Mouse (Mus musculus) hindbrain, embryonic 11.5 days (tissue): ENCODE measurements around the gene B3galt4. TPM values are rescaled to one million over a fixed set of nuclear protein-coding genes. Genes with fewer than 3 reads are reported as not detected.
"Not testable (repeated sequence)": the region's sequence is repeated elsewhere in the genome, so short reads cannot be mapped to it uniquely, and the experiment has no call there.

Experiments
- ATAC-seq: fragments of 200-750 bp; cut with Nextera tagmentation; 2 replicates; pipeline ENCODE4 v1.8.0; 2017; ENCODE audit warnings: mild to moderate bottlenecking, moderate TSS enrichment, moderate library complexity; ENCODE audit not compliant: low FRiP score
- DNase-seq: peaks from one replicate; pipeline ENCODE4 v3.0.0-alpha.2; 2015; ENCODE audit warnings: low spot score
- H3K27ac ChIP-seq: fragments of 300-500 bp; sonication (generic); 2 replicates; pipeline ENCODE4 v1.5.1; 2014; ENCODE audit warnings: mild to moderate bottlenecking, low read depth, low read length
- H3K27me3 ChIP-seq: fragments of 300-500 bp; sonication (generic); 2 replicates; pipeline ENCODE4 v1.6.1; 2014; ENCODE audit warnings: mild to moderate bottlenecking, low read length, moderate library complexity, mixed read lengths; ENCODE audit not compliant: control insufficient read depth, insufficient read depth
- H3K36me3 ChIP-seq: fragments of 300-500 bp; sonication (generic); 2 replicates; pipeline ENCODE4 v1.6.1; 2014; ENCODE audit warnings: mild to moderate bottlenecking, low read length, moderate library complexity, mixed read lengths; ENCODE audit not compliant: control insufficient read depth, insufficient read depth
- H3K4me1 ChIP-seq: fragments of 300-500 bp; sonication (generic); replicated peaks from 2 replicates; pipeline ENCODE4 v1.6.1; 2014; ENCODE audit warnings: low read length, mixed read lengths; ENCODE audit not compliant: control insufficient read depth, insufficient read depth
- H3K4me2 ChIP-seq: fragments of 300-500 bp; sonication (generic); replicated peaks from 2 replicates; pipeline ENCODE4 v1.6.1; 2014; ENCODE audit warnings: mild to moderate bottlenecking, low read depth, low read length
- H3K4me3 ChIP-seq: fragments of 300-500 bp; sonication (generic); 2 replicates; pipeline ENCODE4 v1.5.1; 2014; ENCODE audit warnings: low read depth, low read length
- H3K9ac ChIP-seq: fragments of 300-500 bp; sonication (generic); 2 replicates; pipeline ENCODE4 v1.6.1; 2014; ENCODE audit warnings: low read depth, low read length
- H3K9me3 ChIP-seq: fragments of 300-500 bp; sonication (generic); 2 replicates; pipeline ENCODE4 v1.6.1; 2016; ENCODE audit warnings: low read length; ENCODE audit not compliant: control insufficient read depth
- WGBS: fragments of 180-500 bp; shearing (Covaris S2); extraction: QIAGEN DNeasy Blood & Tissue Kit; methylation state at CpG from one replicate; pipeline ENCODE4 v1.1.7; 2014; 5-methylcytosine and 5-hydroxymethylcytosine counted together
- polyA plus RNA-seq: library from polyadenylated mRNA; unstranded; fragments of >200 nt; fragmentation: Nextera tagmentation; extraction: Ambion mirVana; gene quantifications from 2 replicates; pipeline ENCODE4 v1.2.1, GENCODE M21; 2014

B3galt4 gene
- polyA plus RNA-seq, 1 experiment from 2014 or later, result 5.3 TPM

DNA sequence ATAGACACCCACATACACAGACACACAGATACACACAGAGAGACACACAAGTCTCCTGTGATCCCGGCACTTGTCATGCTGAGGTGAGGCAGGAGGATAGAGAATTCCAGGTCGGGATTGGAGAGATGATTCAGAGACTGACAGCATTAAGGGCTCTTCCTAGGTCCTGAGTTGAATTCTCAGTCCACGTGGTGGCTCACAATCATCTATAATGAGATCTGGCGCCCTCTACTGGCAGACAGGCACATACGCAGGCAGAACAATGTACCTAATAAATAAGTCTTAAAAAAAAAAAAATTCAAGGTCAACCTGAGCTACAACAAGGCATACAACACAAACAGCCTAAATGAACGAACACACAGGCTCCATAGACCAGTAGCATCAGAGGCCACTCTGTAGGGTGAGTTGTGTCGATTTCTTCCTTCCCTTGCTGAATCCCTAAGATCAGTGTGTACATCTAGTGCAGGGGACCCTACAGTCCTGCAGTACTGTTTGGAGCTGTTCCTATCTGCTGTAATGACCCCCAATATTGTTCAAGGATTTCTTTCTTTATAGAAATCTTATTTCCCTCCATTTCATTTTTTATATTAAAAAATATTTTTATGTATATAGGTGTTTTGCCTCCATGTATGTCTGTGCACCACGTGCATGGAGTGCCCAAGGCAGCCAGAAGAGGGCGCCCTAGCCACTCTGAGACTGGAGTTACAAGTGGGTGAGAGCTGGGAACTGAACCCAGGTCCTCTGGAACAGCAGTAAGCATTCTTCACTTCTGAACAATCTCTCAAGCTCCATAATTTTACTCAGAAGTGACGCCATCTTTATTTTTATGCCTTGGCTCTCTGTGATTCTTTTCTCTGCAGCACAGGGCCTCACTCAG lies 40.7 kb upstream of the B3galt4 start:
- Histone ChIP-seq H3K27me3 (no peaks in the 10 kb centered on the region), H3K9ac (no peak overlapping the region), H3K27ac (no peak overlapping the region), H3K4me2 (no peak overlapping the region), H3K9me3 (no peaks in the 10 kb centered on the region), H3K36me3 (no peaks in the 10 kb centered on the region), H3K4me1 (no peaks in the 10 kb centered on the region), H3K4me3 (no peak overlapping the region)
- peak; percentile 83 for DNase-seq
- WGBS, result 33% methylated on average over 10 of the region's 10 CpGs
- ATAC-seq, result no peak

DNA sequence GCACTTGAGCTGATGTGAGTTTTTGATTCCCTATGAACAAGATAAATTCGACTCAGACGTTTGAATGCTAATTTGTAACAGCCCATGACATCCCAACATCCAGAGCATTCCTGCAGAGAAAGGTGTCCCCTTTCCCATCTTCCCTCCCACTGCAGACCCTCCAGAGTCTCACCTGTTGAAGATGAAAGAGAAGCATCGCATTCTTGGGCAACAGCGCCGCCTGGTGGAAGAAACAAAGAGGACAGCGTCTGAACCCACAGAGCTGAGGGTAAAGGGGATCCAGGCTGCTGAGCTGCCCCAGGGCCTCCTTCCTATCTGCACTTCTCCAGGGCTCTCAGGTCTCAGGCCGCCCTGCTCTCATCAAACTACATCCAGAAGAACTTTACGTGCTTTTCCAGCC lies 30.8 kb upstream of the B3galt4 start:
- not testable (repeated sequence) for H3K4me2 ChIP-seq, ATAC-seq, H3K36me3 ChIP-seq, H3K4me1 ChIP-seq, H3K9ac ChIP-seq, H3K27ac ChIP-seq, H3K9me3 ChIP-seq, H3K4me3 ChIP-seq
- H3K27me3 ChIP-seq, result peaks cover 25% of the 10 kb centered on the region
- peak; percentile 80 for DNase-seq
- WGBS, result 11% methylated on average over 8 of the region's 8 CpGs

DNA sequence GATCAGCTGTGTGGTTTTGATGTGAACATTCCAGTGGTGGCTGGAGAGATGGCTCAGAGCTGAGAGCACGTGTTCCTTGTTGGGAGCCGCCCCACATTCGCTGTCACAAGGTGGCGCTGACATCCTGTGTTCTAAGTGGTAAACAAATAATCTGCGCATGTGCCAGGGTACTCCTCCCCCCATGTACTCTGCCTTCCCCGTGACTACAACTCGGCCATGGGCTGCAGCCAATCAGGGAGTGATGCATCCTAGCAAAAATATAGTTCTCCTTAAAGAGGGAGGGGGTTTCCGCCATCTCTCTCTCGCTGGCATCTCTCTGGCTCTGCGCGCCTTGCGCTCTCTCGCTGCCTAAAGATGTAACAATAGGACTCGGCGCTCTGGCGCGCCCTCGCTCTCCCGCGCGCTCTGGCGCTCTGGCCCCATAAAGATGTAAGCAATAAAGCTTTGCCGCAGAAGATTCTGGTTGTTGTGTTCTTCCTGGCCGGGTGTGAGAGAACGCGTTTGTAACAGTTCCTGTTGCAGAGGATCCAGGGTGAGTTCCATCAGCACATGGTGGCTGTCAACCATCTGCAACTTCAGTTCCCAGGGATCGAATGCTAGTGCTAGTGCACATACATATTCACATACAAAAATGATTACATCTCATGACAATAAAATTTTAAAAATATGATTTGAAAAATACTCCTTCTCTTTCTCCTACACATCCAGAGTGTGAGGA lies 30.1 kb upstream of the B3galt4 start:
- H3K4me3 ChIP-seq, result peak overlapping the region; percentile 44
- ATAC-seq (peak; percentile 92), DNase-seq (peak; percentile 93)
- not testable (repeated sequence) for H3K4me1 ChIP-seq, H3K9me3 ChIP-seq, H3K36me3 ChIP-seq
- 2% methylated on average over 27 of the region's 27 CpGs for WGBS
- peaks cover 30% of the 10 kb centered on the region for H3K27me3 ChIP-seq
- peak overlapping the region; percentile 50; the same call in 1 of the 2 replicates for H3K9ac ChIP-seq
- H3K4me2 ChIP-seq, result peak overlapping the region; percentile 56
- H3K27ac ChIP-seq, result peak overlapping the region; percentile 70

DNA sequence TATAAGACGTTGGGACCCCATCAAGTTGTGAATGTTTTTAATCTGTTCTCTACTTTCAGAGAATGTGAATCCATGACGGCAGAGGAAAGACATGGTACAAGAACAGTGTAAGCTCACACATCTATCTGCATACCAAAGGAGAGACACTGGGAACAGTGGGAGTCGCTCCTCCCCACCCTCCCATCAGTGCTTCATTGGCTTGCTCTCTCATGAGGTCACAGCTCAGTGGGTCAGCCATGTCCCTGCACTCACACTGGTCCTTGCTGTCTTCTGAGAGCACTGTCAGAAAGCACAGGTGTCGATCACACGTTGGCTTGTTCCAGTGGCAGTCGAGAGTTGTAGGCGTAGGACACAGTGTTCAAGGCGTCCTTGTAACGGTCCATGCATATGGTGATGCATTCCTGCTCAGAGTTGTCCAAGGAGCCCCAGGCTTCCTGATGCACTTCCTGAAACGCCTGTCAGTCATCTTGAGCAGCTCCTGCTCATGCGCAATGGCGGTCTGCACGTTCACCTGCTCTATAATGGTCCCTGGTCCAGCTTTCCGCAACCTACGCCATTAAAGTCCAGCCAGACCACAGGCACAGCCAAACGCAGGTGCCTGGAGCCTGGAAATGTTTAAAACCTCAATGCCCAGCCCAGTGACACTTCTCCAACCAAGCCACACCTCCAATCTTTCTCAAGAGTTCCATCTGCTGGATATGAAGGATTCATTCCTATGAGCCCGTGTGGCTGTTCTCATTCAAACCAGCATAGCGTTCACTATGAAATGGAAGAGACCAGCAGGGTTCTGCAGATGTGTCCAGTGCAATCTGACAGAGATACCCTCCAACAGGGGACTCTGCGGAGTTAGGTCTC lies 29.1 kb upstream of the B3galt4 start:
- no peak overlapping the region for H3K4me3 ChIP-seq
- no peaks in the 10 kb centered on the region for H3K9me3 ChIP-seq
- ATAC-seq (no peak), DNase-seq (no peak)
- no peaks in the 10 kb centered on the region for H3K4me1 ChIP-seq
- H3K9ac ChIP-seq, result no peak overlapping the region
- no peak overlapping the region for H3K4me2 ChIP-seq
- no peak overlapping the region for H3K27ac ChIP-seq
- no peaks in the 10 kb centered on the region for H3K36me3 ChIP-seq
- WGBS, result 78% methylated on average over 19 of the region's 19 CpGs
- H3K27me3 ChIP-seq, result peaks cover 30% of the 10 kb centered on the region

DNA sequence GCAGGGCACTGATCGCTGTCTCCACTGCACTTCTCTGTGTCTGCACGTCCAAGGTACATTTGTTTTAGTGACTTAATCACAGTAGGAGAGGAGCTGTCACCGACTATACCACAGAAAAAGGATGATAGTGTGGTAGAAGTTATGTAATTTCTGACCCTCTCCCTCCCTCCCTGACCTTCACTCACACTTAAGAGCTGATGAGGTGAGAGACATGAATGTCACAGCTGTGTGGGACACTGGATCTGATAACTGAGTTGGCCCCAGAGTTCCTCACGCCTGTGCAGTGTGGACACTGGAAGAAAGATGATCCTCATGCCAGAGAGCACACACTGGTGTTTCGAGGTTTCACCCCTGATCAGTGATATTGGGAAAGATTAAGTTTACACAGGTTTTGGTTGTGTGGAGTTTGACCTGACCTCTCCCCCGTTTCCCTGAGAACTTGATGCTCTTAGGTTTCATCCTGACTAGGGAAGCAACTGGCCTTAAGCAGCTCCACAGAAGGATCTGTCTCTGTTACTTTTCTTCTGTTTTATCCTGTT lies 28.3 kb upstream of the B3galt4 start:
- Histone ChIP-seq H3K27me3 (peaks cover 30% of the 10 kb centered on the region), H3K4me3 (no peak overlapping the region), H3K9me3 (no peaks in the 10 kb centered on the region), H3K4me2 (no peak overlapping the region), H3K36me3 (no peaks in the 10 kb centered on the region), H3K27ac (no peak overlapping the region), H3K9ac (no peak overlapping the region), H3K4me1 (no peaks in the 10 kb centered on the region)
- ATAC-seq, result no peak
- DNase-seq, result no peak
- WGBS, result 83% methylated on average over 6 of the region's 6 CpGs

DNA sequence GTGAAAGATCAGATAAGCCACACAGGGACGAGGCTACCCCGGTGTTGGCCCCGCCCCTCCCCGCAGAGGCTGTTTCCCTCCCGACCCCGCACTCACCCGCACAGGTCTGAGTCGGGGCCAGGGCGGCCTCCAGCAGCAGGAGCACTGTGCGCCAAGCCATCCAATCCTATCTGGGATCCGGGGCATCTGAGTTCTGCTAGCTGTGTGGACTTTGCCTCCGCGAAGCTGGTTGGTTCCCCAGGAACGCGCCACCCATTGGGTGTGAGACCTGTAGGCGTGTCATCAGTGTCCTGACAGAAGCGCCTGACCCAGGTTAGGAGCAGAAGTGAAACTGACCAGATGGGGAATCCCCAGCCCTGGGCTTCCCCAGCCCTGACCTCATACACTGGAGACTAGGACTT lies 27.3 kb upstream of the B3galt4 start:
- 0 out of 2 replicates have a peak, but pooled peaks have one; percentile 20 for ATAC-seq
- 0% methylated on average over 17 of the region's 17 CpGs for WGBS
- peak overlapping the region; percentile 47 for H3K4me2 ChIP-seq
- DNase-seq, result peak; percentile 31
- H3K27ac ChIP-seq, result no peak overlapping the region
- H3K36me3 ChIP-seq, result no peaks in the 10 kb centered on the region
- peak overlapping the region; percentile 23 for H3K4me3 ChIP-seq
- peaks cover 30% of the 10 kb centered on the region for H3K27me3 ChIP-seq
- no peak overlapping the region for H3K9ac ChIP-seq
- H3K9me3 ChIP-seq, result no peaks in the 10 kb centered on the region
- no peaks in the 10 kb centered on the region for H3K4me1 ChIP-seq

DNA sequence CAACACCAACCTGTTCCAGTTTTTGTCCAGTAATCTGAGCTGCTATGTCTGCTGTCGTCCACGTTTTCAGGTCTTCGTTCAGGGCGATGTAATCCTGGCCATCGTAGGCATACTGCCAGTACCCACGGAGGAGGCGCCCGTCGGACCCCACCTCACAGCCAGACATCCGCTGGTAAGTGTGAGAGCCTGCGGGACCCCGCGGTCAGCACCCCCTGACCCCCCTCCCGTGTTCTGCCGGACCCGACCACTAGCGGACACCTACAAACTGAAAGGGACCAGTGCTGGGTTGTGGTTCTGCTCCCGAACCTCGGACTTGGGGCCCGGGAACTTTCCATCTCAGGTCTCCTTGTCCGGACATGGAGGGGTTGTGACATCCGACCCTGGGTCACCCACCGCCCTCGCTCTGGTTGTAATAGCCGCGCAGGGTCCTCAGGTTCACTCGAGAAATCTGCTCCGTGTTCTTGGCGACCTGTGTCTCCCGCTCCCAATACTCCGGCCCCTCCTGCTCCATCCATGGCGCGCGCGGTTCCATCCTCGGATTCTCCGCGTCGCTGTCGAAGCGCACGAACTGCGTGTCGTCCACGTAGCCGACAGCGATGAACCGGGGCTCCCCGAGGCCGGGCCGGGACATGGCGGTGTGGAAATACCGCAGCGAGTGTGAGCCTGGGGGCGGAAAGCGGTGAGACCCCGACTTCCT lies 26.7 kb upstream of the B3galt4 start:
- H3K4me2 ChIP-seq, result peak overlapping the region; percentile 47
- no peaks in the 10 kb centered on the region for H3K36me3 ChIP-seq
- H3K27me3 ChIP-seq, result peaks cover 30% of the 10 kb centered on the region
- no peak overlapping the region for H3K27ac ChIP-seq
- peak; percentile 6 for DNase-seq
- WGBS, result 2% methylated on average over 57 of the region's 57 CpGs
- peak overlapping the region; percentile 23 for H3K4me3 ChIP-seq
- H3K9me3 ChIP-seq, result no peaks in the 10 kb centered on the region
- no peaks in the 10 kb centered on the region for H3K4me1 ChIP-seq
- ATAC-seq, result no peak
- no peak overlapping the region for H3K9ac ChIP-seq

DNA sequence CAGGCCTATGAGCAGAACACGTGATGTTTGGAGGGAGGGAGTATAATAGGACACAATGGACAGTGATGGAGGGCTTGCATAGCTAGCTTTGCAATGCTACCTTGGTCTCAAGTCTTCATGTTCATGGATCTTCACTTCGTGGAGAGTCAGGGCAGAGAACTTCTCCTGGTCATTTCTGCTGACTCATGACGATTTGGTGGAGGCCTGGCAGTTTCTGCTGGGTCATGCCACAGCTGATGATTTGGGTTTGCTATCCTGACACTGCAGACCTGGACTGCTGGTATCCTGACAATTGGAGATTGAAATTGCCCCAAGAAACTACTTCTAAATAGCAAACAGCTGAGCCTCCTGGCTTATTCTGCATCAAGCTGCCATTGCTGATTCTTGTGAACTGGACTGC lies 22.3 kb upstream of the B3galt4 start:
- no peak overlapping the region for H3K4me2 ChIP-seq
- no peak for ATAC-seq
- H3K36me3 ChIP-seq, result no peaks in the 10 kb centered on the region
- H3K9me3 ChIP-seq, result no peaks in the 10 kb centered on the region
- no peaks in the 10 kb centered on the region for H3K4me1 ChIP-seq
- peaks cover 19% of the 10 kb centered on the region for H3K27me3 ChIP-seq
- WGBS, result 62% methylated on average over 3 of the region's 3 CpGs
- H3K9ac ChIP-seq, result no peak overlapping the region
- no peak overlapping the region for H3K4me3 ChIP-seq
- DNase-seq, result no peak
- H3K27ac ChIP-seq, result no peak overlapping the region
